Mouse (Mus musculus): Measurements from ENCODE around the gene Ptov1.

DNA sequence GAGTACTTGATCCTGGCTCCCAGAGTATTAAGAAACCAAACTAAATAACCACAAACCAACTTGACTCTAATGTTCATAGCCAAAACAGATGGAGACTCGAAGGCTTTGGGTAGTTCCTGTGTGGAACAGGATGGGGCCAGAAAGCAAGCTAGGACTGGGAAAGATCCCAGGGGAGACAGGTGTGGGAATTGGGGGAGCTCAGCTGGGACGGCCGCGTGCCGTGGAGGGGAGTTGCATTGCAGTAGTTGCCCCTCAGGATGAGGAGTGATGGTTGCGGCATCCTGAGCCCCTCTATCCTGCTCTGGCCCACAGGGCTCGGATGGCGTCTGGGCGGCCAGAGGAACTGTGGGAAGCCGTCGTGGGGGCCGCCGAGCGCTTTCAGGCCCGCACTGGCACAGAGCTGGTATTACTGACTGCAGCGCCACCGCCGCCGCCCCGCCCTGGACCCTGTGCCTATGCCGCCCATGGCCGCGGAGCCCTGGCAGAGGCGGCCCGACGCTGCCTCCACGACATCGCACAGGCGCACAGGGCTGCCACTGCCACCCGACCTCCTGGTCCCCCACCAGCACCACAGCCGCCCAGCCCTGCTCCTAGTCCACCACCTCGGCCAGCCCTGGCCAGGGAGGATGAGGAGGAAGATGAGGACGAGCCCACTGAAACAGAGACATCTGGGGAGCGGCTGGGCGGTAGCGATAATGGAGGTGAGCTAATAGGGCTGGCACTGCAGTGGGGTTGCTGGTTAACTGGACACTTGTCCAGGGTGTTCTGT lies 17.1 kb downstream of the Ptov1 start:
- TF ChIP-seq CTCF (IDR thresholded peaks at IDR 0.05; ENCODE audit: low read depth, low read length) (no peak), POLR2A (IDR thresholded peaks at IDR 0.05; ENCODE audit: borderline replicate concordance, low read depth, low read length) (no peak)

Data from bone marrow macrophage, adult 2 months (primary cell).